Mouse (Mus musculus) urinary bladder, adult 18-20 months (tissue): ENCODE data around the gene Daam1.

Experiments
- DNase-seq, 2 experiments: peaks; one replicate each; pipeline ENCODE4 v3.0.0; 2022; ENCODE audit warnings: low spot score in 2 of 2, mixed read lengths in 2 of 2

The Daam1 gene

GRCm38 (mm10) chr12:72041238-72041637 is 210.4 kb downstream of the Daam1 start:
- no peak for DNase-seq
